Mouse (Mus musculus): Measurements from ENCODE around the gene Gpt2. TPM values are rescaled to one million over a fixed set of nuclear protein-coding genes. Genes with fewer than 3 reads are reported as not detected.
A peak's percentile ranks its signal among the peaks of the same experiment; 100 is the strongest.

Gene Gpt2
- polyA plus RNA-seq, 1 experiment: 27.6 TPM

- H3K79me3 ChIP-seq (ENCODE audit: low read depth): no peaks in the 10 kb centered on the region
- no peaks in the 10 kb centered on the region for H3K79me2 ChIP-seq (ENCODE audit: control insufficient read depth, insufficient read depth)
- no peak for TF ChIP-seq CTCF (IDR thresholded peaks at IDR 0.05; ENCODE audit: control insufficient read depth, insufficient read depth, insufficient read length)
- TF ChIP-seq MYOD1 (IDR thresholded peaks at IDR 0.05; ENCODE audit: control insufficient read depth, insufficient read length, low read depth): peak; percentile 86
- TF ChIP-seq USF1 (IDR thresholded peaks at IDR 0.05; ENCODE audit: low read depth): no peak
- TF ChIP-seq MAX (IDR thresholded peaks at IDR 0.05): no peak
- TF ChIP-seq CEBPB (IDR thresholded peaks at IDR 0.05; ENCODE audit: low read depth): no peak
- H3K27me3 ChIP-seq (ENCODE audit: control insufficient read depth, insufficient read depth, insufficient read length): no peaks in the 10 kb centered on the region
- no peak overlapping the region for H3K4me3 ChIP-seq (ENCODE audit: insufficient read depth, poor library complexity, severe bottlenecking)
- peaks cover 9% of the 10 kb centered on the region for H3K36me3 ChIP-seq (ENCODE audit: control insufficient read depth, insufficient read depth)
- H3ac ChIP-seq (ENCODE audit: control insufficient read depth, insufficient read length, low read depth): no peak overlapping the region
Measured at GRCm38 (mm10) chr8:85504704-85505103, 12.3 kb downstream of the Gpt2 start.

GRCm38 (mm10) chr8:85506620-85507019, 14.2 kb downstream of the Gpt2 start:
- Histone ChIP-seq H3K79me2 (ENCODE audit: control insufficient read depth, insufficient read depth) (no peaks in the 10 kb centered on the region), H3K4me3 (ENCODE audit: insufficient read depth, poor library complexity, severe bottlenecking) (no peak overlapping the region), H3K27me3 (ENCODE audit: control insufficient read depth, insufficient read depth, insufficient read length) (no peaks in the 10 kb centered on the region), H3ac (ENCODE audit: control insufficient read depth, insufficient read length, low read depth) (no peak overlapping the region), H3K79me3 (ENCODE audit: low read depth) (no peaks in the 10 kb centered on the region), H3K36me3 (ENCODE audit: control insufficient read depth, insufficient read depth) (peaks cover 19% of the 10 kb centered on the region)
- TF ChIP-seq MYOD1 (IDR thresholded peaks at IDR 0.05; ENCODE audit: control insufficient read depth, insufficient read length, low read depth) (no peak), USF1 (IDR thresholded peaks at IDR 0.05; ENCODE audit: low read depth) (no peak), CEBPB (IDR thresholded peaks at IDR 0.05; ENCODE audit: low read depth) (no peak), CTCF (IDR thresholded peaks at IDR 0.05; ENCODE audit: control insufficient read depth, insufficient read depth, insufficient read length) (no peak), MAX (IDR thresholded peaks at IDR 0.05) (no peak), FOSL1 (IDR thresholded peaks at IDR 0.05; ENCODE audit: insufficient read depth, low read length, poor library complexity, severe bottlenecking) (no peak), MYOG (IDR thresholded peaks at IDR 0.05; ENCODE audit: control insufficient read depth, extremely low read depth, insufficient read length) (no peak)

GRCm38 (mm10) chr8:85508661-85509060, 16.3 kb downstream of the Gpt2 start:
- H3K4me3 ChIP-seq (ENCODE audit: insufficient read depth, poor library complexity, severe bottlenecking): no peak overlapping the region
- no peaks in the 10 kb centered on the region for H3K27me3 ChIP-seq (ENCODE audit: control insufficient read depth, insufficient read depth, insufficient read length)
- H3ac ChIP-seq (ENCODE audit: control insufficient read depth, insufficient read length, low read depth): no peak overlapping the region
- no peaks in the 10 kb centered on the region for H3K79me3 ChIP-seq (ENCODE audit: low read depth)
- TF ChIP-seq USF1 (IDR thresholded peaks at IDR 0.05; ENCODE audit: low read depth): no peak
- no peak for TF ChIP-seq CEBPB (IDR thresholded peaks at IDR 0.05; ENCODE audit: low read depth)
- no peak for TF ChIP-seq MYOG (IDR thresholded peaks at IDR 0.05; ENCODE audit: control insufficient read depth, extremely low read depth, insufficient read length)
- H3K36me3 ChIP-seq (ENCODE audit: control insufficient read depth, insufficient read depth): peaks cover 37% of the 10 kb centered on the region
- no peaks in the 10 kb centered on the region for H3K79me2 ChIP-seq (ENCODE audit: control insufficient read depth, insufficient read depth)

- H3K79me2 ChIP-seq (ENCODE audit: control insufficient read depth, insufficient read depth): no peaks in the 10 kb centered on the region
- H3K27me3 ChIP-seq (ENCODE audit: control insufficient read depth, insufficient read depth, insufficient read length): no peaks in the 10 kb centered on the region
- peaks cover 32% of the 10 kb centered on the region for H3K36me3 ChIP-seq (ENCODE audit: control insufficient read depth, insufficient read depth)
Measured at GRCm38 (mm10) chr8:85512234-85512633, 19.9 kb downstream of the Gpt2 start.

GRCm38 (mm10) chr8:85513283-85513682, 20.9 kb downstream of the Gpt2 start:
- H3K79me3 ChIP-seq (ENCODE audit: low read depth): no peaks in the 10 kb centered on the region
- TF ChIP-seq MYOD1 (IDR thresholded peaks at IDR 0.05; ENCODE audit: control insufficient read depth, insufficient read length, low read depth) (no peak), CTCF (IDR thresholded peaks at IDR 0.05; ENCODE audit: control insufficient read depth, insufficient read depth, insufficient read length) (no peak), CEBPB (IDR thresholded peaks at IDR 0.05; ENCODE audit: low read depth) (no peak), USF1 (IDR thresholded peaks at IDR 0.05; ENCODE audit: low read depth) (no peak), MYOG (IDR thresholded peaks at IDR 0.05; ENCODE audit: control insufficient read depth, extremely low read depth, insufficient read length) (no peak), FOSL1 (IDR thresholded peaks at IDR 0.05; ENCODE audit: insufficient read depth, low read length, poor library complexity, severe bottlenecking) (no peak), MAX (IDR thresholded peaks at IDR 0.05) (no peak)
- H3K36me3 ChIP-seq (ENCODE audit: control insufficient read depth, insufficient read depth): peaks cover 32% of the 10 kb centered on the region
- no peak overlapping the region for H3K4me3 ChIP-seq (ENCODE audit: insufficient read depth, poor library complexity, severe bottlenecking)
- no peak overlapping the region for H3ac ChIP-seq (ENCODE audit: control insufficient read depth, insufficient read length, low read depth)
- H3K79me2 ChIP-seq (ENCODE audit: control insufficient read depth, insufficient read depth): no peaks in the 10 kb centered on the region
- no peaks in the 10 kb centered on the region for H3K27me3 ChIP-seq (ENCODE audit: control insufficient read depth, insufficient read depth, insufficient read length)

More at GRCm38 (mm10) chr8:85512234-85512633, 19.9 kb downstream of the Gpt2 start:
- Histone ChIP-seq H3K79me3 (ENCODE audit: low read depth) (no peaks in the 10 kb centered on the region), H3K4me3 (ENCODE audit: insufficient read depth, poor library complexity, severe bottlenecking) (no peak overlapping the region), H3ac (ENCODE audit: control insufficient read depth, insufficient read length, low read depth) (no peak overlapping the region)
- TF ChIP-seq MAX (IDR thresholded peaks at IDR 0.05) (no peak), FOSL1 (IDR thresholded peaks at IDR 0.05; ENCODE audit: insufficient read depth, low read length, poor library complexity, severe bottlenecking) (no peak), MYOD1 (IDR thresholded peaks at IDR 0.05; ENCODE audit: control insufficient read depth, insufficient read length, low read depth) (no peak), MYOG (IDR thresholded peaks at IDR 0.05; ENCODE audit: control insufficient read depth, extremely low read depth, insufficient read length) (no peak), CEBPB (IDR thresholded peaks at IDR 0.05; ENCODE audit: low read depth) (no peak), CTCF (IDR thresholded peaks at IDR 0.05; ENCODE audit: control insufficient read depth, insufficient read depth, insufficient read length) (no peak)

GRCm38 (mm10) chr8:85515391-85515790, 23.0 kb downstream of the Gpt2 start:
- no peaks in the 10 kb centered on the region for H3K79me2 ChIP-seq (ENCODE audit: control insufficient read depth, insufficient read depth)
- no peak overlapping the region for H3ac ChIP-seq (ENCODE audit: control insufficient read depth, insufficient read length, low read depth)
- no peak overlapping the region for H3K4me3 ChIP-seq (ENCODE audit: insufficient read depth, poor library complexity, severe bottlenecking)
- H3K79me3 ChIP-seq (ENCODE audit: low read depth): no peaks in the 10 kb centered on the region
- peaks cover 37% of the 10 kb centered on the region for H3K36me3 ChIP-seq (ENCODE audit: control insufficient read depth, insufficient read depth)
- TF ChIP-seq CEBPB (IDR thresholded peaks at IDR 0.05; ENCODE audit: low read depth): no peak
- no peak for TF ChIP-seq MYOG (IDR thresholded peaks at IDR 0.05; ENCODE audit: control insufficient read depth, extremely low read depth, insufficient read length)
- TF ChIP-seq FOSL1 (IDR thresholded peaks at IDR 0.05; ENCODE audit: insufficient read depth, low read length, poor library complexity, severe bottlenecking): no peak
- no peak for TF ChIP-seq CTCF (IDR thresholded peaks at IDR 0.05; ENCODE audit: control insufficient read depth, insufficient read depth, insufficient read length)
- no peak for TF ChIP-seq USF1 (IDR thresholded peaks at IDR 0.05; ENCODE audit: low read depth)
- no peak for TF ChIP-seq MYOD1 (IDR thresholded peaks at IDR 0.05; ENCODE audit: control insufficient read depth, insufficient read length, low read depth)
- no peaks in the 10 kb centered on the region for H3K27me3 ChIP-seq (ENCODE audit: control insufficient read depth, insufficient read depth, insufficient read length)

Measured in C2C12 (cell line).